Mouse (Mus musculus): ENCODE results near the gene Sema6d.

Sema6d gene

GRCm38 (mm10) chr2:124485761-124486160 is 396.0 kb downstream of the Sema6d start:
- DNase-seq, result no peak

- DNase-seq, result no peak
These were observed 400.4 kb downstream of the Sema6d start for GRCm38 (mm10) chr2:124490010-124490801.

- no peak for DNase-seq
These were observed 406.0 kb downstream of the Sema6d start for GRCm38 (mm10) chr2:124495751-124496150.

GRCm38 (mm10) chr2:124499670-124500069 is 409.9 kb downstream of the Sema6d start:
- no peak for DNase-seq

GRCm38 (mm10) chr2:124505784-124506489 is 416.2 kb downstream of the Sema6d start:
- DNase-seq, result no peak

GRCm38 (mm10) chr2:124507804-124508203 is 418.0 kb downstream of the Sema6d start:
- no peak for DNase-seq

GRCm38 (mm10) chr2:124509479-124509878 is 419.7 kb downstream of the Sema6d start:
- no peak for DNase-seq

- no peak for DNase-seq
These were observed 422.1 kb downstream of the Sema6d start for GRCm38 (mm10) chr2:124511826-124512225.

GRCm38 (mm10) chr2:124522426-124522825 is 432.7 kb downstream of the Sema6d start:
- DNase-seq, result no peak

GRCm38 (mm10) chr2:124523667-124524066 is 433.9 kb downstream of the Sema6d start:
- no peak for DNase-seq

- DNase-seq, result no peak
These were observed 434.4 kb downstream of the Sema6d start for GRCm38 (mm10) chr2:124524167-124524566.

- DNase-seq, result no peak
These were observed 437.9 kb downstream of the Sema6d start for GRCm38 (mm10) chr2:124527641-124528040.

GRCm38 (mm10) chr2:124530441-124530840 is 440.7 kb downstream of the Sema6d start:
- no peak for DNase-seq

- no peak for DNase-seq
These were observed 441.3 kb downstream of the Sema6d start for GRCm38 (mm10) chr2:124531062-124531461.

- no peak for DNase-seq
These were observed 443.1 kb downstream of the Sema6d start for GRCm38 (mm10) chr2:124532906-124533305.

- no peak for DNase-seq
These were observed 443.8 kb downstream of the Sema6d start for GRCm38 (mm10) chr2:124533602-124534001.

GRCm38 (mm10) chr2:124550315-124550714 is 460.5 kb downstream of the Sema6d start:
- no peak for DNase-seq

- DNase-seq, result no peak
These were observed 465.1 kb downstream of the Sema6d start for GRCm38 (mm10) chr2:124554751-124555415.

GRCm38 (mm10) chr2:124556861-124557499 is 467.2 kb downstream of the Sema6d start:
- no peak for DNase-seq

GRCm38 (mm10) chr2:124558021-124558420 is 468.3 kb downstream of the Sema6d start:
- no peak for DNase-seq

GRCm38 (mm10) chr2:124561668-124562067 is 471.9 kb downstream of the Sema6d start:
- DNase-seq, result no peak

GRCm38 (mm10) chr2:124562091-124562490 is 472.3 kb downstream of the Sema6d start:
- no peak for DNase-seq

- peak; percentile 7 for DNase-seq
These were observed 474.0 kb downstream of the Sema6d start for GRCm38 (mm10) chr2:124563759-124564158.

All from cerebellum, adult 9-11 months (tissue).